Mouse (Mus musculus) lung, embryonic 14.5 days (tissue): ENCODE data around the gene Fibcd1. TPM values are rescaled to one million over a fixed set of nuclear protein-coding genes. Genes with fewer than 3 reads are reported as not detected.

Experiments
- ATAC-seq: fragments of 200-750 bp; cut with Nextera tagmentation; 2 replicates; pipeline ENCODE4 v1.8.0; 2017; ENCODE audit warnings: mild to moderate bottlenecking, moderate TSS enrichment, moderate library complexity; ENCODE audit not compliant: insufficient read depth
- DNase-seq: peaks from one replicate; pipeline ENCODE4 v3.0.0-alpha.2; 2015
- H3K27ac ChIP-seq: fragments of 300-500 bp; sonication (generic); 2 replicates; pipeline ENCODE4 v1.5.1; 2014; ENCODE audit warnings: low read depth, mild to moderate bottlenecking, moderate library complexity
- H3K27me3 ChIP-seq: fragments of 300-500 bp; sonication (generic); 2 replicates; pipeline ENCODE4 v1.6.1; 2014; ENCODE audit warnings: low read length, control low read depth; ENCODE audit not compliant: insufficient read depth
- H3K36me3 ChIP-seq: fragments of 300-500 bp; sonication (generic); 2 replicates; pipeline ENCODE4 v1.6.1; 2014; ENCODE audit warnings: control low read depth; ENCODE audit not compliant: insufficient read depth
- H3K4me1 ChIP-seq: fragments of 300-500 bp; sonication (generic); 2 replicates; pipeline ENCODE4 v1.6.1; 2014; ENCODE audit warnings: antibody characterized with exemption, control low read depth; ENCODE audit not compliant: insufficient read depth
- H3K4me2 ChIP-seq: fragments of 300-500 bp; sonication (generic); 2 replicates; pipeline ENCODE4 v1.6.1; 2014; ENCODE audit warnings: mild to moderate bottlenecking
- H3K4me3 ChIP-seq: fragments of 300-500 bp; sonication (generic); 2 replicates; pipeline ENCODE4 v1.5.1; 2014; ENCODE audit warnings: low read depth, low read length
- H3K9ac ChIP-seq: fragments of 300-500 bp; sonication (generic); 2 replicates; pipeline ENCODE4 v1.6.1; 2014
- H3K9me3 ChIP-seq: fragments of 300-500 bp; sonication (generic); 2 replicates; pipeline ENCODE4 v1.6.1; 2016; ENCODE audit warnings: low read depth, low read length, control low read depth
- CTCF ChIP-seq: IDR thresholded peaks from 2 replicates; pipeline ENCODE4 v1.5.1; 2016; ENCODE audit warnings: antibody characterized with exemption, low read depth
- WGBS: fragments of 180-500 bp; shearing (Covaris S2); extraction: QIAGEN DNeasy Blood & Tissue Kit; methylation state at CpG from one replicate; pipeline ENCODE4 v1.1.7; 2014; 5-methylcytosine and 5-hydroxymethylcytosine counted together
- polyA plus RNA-seq: library from polyadenylated mRNA; unstranded; fragments of >200 nt; fragmentation: Nextera tagmentation; extraction: Ambion mirVana; gene quantifications from 2 replicates; pipeline ENCODE4 v1.2.1, GENCODE M21; 2014

The Fibcd1 gene
- polyA plus RNA-seq, 1 experiment from 2014 or later, result 0.07 TPM

DNA sequence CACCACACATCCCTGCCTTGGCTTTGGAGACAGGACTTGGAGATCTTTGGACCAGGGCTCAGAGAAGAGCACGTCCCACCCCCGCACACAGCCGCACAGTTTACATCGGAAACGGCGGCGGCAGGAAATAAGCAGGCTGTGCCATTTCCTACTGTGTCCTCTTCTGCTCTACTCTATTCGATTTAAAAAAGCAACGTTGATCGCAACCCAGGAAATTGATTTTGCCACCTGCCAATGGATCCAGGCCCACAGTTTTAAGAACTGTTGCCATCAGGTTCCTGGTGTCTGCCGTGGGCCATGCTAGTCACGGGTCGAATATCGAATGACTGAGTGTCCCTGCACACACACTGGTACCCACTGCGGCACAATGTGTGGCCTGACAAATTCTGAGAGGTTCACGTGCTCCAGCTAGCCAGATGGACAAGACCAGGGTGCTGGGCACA, 20.3 kb downstream of the Fibcd1 start:
- H3K9me3 ChIP-seq, result no peaks in the 10 kb centered on the region
- 67% methylated on average over 16 of the region's 16 CpGs for WGBS
- peaks cover 2% of the 10 kb centered on the region; the same call in 1 of the 2 replicates for H3K4me1 ChIP-seq
- H3K27me3 ChIP-seq, result peaks cover 18% of the 10 kb centered on the region
- H3K27ac ChIP-seq, result no peak overlapping the region
- TF ChIP-seq CTCF, result no peak
- no peaks in the 10 kb centered on the region for H3K36me3 ChIP-seq
- no peak overlapping the region for H3K9ac ChIP-seq
- no peak overlapping the region for H3K4me2 ChIP-seq
- no peak overlapping the region for H3K4me3 ChIP-seq
- ATAC-seq (no peak), DNase-seq (peak; percentile 35)

DNA sequence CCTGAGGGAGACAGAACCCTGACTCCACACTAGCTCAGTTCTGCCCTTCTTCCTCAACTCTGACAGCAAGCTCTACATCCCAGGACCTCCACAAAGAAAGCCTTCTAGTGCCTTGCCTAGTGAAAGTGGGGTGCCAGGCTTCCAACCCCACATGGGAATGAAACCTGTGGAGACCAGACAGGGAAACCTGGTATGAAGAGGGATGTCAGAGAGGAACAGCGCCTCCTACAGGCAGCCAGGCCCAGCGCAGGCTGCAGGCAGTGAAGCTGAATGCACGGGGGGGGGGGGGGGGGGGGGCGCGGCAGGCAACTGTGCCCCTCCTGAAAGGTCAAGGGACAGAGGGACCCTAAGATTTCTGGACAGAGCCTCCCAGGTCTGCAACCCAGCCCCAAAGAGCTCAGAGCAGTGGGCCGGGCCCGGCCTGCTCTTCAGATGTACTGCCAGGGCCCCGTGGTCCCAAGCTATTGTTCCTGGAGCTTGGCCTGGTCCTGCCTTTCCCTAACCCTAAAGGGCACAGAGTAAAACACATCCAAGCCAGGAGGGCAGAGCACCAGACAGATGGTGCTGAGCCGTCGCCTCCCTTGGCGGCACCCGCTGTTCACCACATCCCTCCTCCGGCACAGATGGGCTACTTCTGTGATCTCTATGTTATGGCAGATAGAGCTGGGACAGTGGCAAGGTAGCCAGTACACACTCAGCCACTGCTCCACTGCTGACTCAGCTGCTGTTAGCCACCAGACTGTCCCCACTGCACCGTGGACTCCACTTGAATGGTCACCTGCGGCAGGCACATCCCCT, 21.7 kb downstream of the Fibcd1 start:
- Histone ChIP-seq H3K36me3 (no peaks in the 10 kb centered on the region), H3K4me3 (no peak overlapping the region), H3K4me1 (peaks cover 2% of the 10 kb centered on the region; the same call in 1 of the 2 replicates), H3K4me2 (no peak overlapping the region), H3K27me3 (peaks cover 18% of the 10 kb centered on the region), H3K9me3 (no peaks in the 10 kb centered on the region), H3K27ac (no peak overlapping the region), H3K9ac (no peak overlapping the region)
- ATAC-seq, result no peak
- peak; percentile 39 for DNase-seq
- peak; percentile 63 for TF ChIP-seq CTCF
- WGBS, result 76% methylated on average over 12 of the region's 15 CpGs

DNA sequence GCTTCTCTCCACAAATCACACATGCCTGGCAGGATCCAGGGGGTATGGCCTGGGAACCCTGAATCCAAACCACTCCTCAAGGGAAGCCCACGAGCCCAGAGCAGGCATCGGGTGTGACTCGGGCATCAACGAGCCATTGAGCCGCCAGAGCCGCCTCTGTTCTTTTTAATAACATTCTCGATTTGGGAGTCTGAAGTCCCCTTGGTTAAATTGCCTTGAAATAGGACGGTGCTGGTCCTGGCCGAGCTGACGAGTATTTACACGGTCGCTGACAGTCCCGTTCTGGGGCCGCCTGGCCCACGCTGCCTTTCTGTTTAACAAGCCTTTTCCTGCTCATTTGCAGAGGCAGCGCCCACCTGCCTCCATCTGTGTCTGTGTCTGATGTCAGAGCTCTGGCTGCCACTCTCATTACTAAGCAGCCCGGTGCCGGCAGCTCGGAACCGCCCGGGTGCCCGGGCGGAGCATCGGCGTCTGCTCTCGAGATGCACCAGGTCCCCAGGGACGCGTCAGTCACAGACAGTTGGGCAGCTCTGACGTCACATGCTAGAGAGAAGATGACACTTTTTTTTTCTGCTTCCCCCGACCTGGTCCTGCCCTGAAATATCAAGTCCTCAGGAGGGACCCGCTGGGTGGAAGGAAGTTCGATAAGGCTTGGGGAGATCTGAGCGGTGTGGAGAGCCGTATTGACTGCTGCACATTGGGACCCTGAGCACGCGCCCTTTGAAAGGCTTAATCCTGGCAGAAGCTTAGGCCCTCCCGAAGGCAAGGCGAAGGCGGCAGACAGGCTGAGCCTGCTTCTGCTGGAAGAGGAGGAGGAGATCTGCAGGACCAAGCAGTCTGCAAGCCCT, 23.1 kb downstream of the Fibcd1 start:
- Histone ChIP-seq H3K9me3 (no peaks in the 10 kb centered on the region), H3K9ac (no peak overlapping the region)
- WGBS, result 14% methylated on average over 39 of the region's 39 CpGs

DNA sequence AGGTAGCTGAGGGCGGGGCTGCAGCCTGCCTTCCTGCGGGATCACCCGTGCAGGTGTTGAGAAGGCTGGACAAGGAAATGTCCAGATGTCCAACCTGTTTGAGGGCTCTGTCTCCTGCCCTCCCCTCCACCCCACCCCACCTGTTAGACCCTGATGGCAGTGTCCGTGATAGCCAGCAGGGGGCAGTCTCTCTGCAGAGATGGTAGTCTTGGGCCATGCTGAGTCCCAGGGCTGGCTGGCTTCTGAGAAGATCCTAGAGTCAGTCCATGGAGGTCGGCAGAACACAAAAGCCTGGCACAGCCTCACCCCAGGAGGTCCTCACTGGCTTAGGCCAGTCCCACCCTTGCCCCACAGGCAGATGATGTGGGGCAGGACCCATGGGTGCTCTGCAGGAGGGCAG, 30.4 kb downstream of the Fibcd1 start:
- DNase-seq (peak; percentile 78), ATAC-seq (peak; percentile 57; the same call in 1 of the 2 replicates)
- Histone ChIP-seq H3K4me3 (no peak overlapping the region), H3K36me3 (no peaks in the 10 kb centered on the region), H3K27ac (no peak overlapping the region), H3K4me1 (no peaks in the 10 kb centered on the region), H3K27me3 (no peaks in the 10 kb centered on the region), H3K9me3 (no peaks in the 10 kb centered on the region), H3K4me2 (no peak overlapping the region), H3K9ac (no peak overlapping the region)
- WGBS, result 26% methylated on average over 5 of the region's 5 CpGs
- TF ChIP-seq CTCF, result peak; percentile 87

More for the DNA sequence above, 23.1 kb downstream of the Fibcd1 start:
- Histone ChIP-seq H3K4me3 (peak overlapping the region; percentile 18; the same call in 1 of the 2 replicates), H3K4me1 (peaks cover 2% of the 10 kb centered on the region; the same call in 1 of the 2 replicates), H3K27ac (no peak overlapping the region), H3K36me3 (no peaks in the 10 kb centered on the region), H3K27me3 (peaks cover 18% of the 10 kb centered on the region), H3K4me2 (peak overlapping the region; percentile 51)
- TF ChIP-seq CTCF, result no peak
- DNase-seq, result peak; percentile 34
- no peak for ATAC-seq

DNA sequence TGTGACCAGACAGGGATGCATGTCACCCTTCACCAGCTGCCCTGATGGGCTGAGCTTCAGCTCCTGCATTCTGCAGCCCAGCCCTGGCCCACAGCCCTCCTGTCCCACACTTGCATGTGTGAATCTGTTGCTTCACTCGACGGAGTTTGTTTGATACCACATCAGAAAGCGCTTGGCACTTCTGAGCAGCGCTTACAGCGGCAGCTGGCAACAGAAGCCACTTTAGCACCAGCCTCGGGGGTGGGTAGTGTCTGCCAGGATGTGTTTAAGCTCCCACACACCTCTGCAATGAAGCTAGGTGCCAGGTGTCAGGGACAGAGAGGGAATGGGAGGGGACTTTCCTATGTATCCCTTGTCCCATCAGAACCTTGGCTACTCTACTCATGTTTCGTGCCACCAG, 31.1 kb downstream of the Fibcd1 start:
- H3K4me1 ChIP-seq, result no peaks in the 10 kb centered on the region
- 70% methylated on average over 7 of the region's 7 CpGs for WGBS
- H3K27me3 ChIP-seq, result no peaks in the 10 kb centered on the region

DNA sequence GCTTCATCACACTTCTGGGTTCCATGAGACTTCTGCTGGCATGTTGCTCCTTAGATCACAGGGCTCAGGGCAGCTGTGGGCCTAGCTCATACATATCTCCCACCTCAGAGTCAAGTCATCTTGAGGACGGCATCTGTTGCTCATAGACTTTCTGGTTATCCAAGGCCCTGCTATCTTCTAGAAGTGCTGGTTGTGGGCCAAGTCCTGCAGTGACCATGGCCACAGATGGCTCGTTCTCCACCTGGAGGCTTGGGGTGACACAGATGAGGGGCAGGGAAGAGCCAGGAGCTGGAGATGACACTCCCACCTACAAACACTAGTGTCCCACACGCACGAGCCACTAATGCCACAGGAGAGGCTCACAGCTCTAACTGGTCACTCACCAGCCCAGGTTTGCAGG, 32.2 kb downstream of the Fibcd1 start:
- Histone ChIP-seq H3K9me3 (no peaks in the 10 kb centered on the region), H3K27ac (no peak overlapping the region), H3K4me3 (no peak overlapping the region), H3K9ac (no peak overlapping the region), H3K4me2 (no peak overlapping the region), H3K4me1 (no peaks in the 10 kb centered on the region), H3K27me3 (no peaks in the 10 kb centered on the region), H3K36me3 (no peaks in the 10 kb centered on the region)
- TF ChIP-seq CTCF, result no peak
- DNase-seq (no peak), ATAC-seq (no peak)
- WGBS, result 73% methylated on average over 4 of the region's 4 CpGs

More for the DNA sequence above, 31.1 kb downstream of the Fibcd1 start:
- no peaks in the 10 kb centered on the region for H3K36me3 ChIP-seq
- no peaks in the 10 kb centered on the region for H3K9me3 ChIP-seq
- no peak overlapping the region for H3K27ac ChIP-seq
- H3K4me3 ChIP-seq, result no peak overlapping the region
- DNase-seq (no peak), ATAC-seq (no peak)
- no peak for TF ChIP-seq CTCF
- no peak overlapping the region for H3K4me2 ChIP-seq
- no peak overlapping the region for H3K9ac ChIP-seq
